Mouse (Mus musculus) cerebellum, adult 11 months (tissue): ENCODE data around the gene Olfr996.
"Not testable (repeated sequence)": the region's sequence is repeated elsewhere in the genome, so short reads cannot be mapped to it uniquely, and the experiment has no call there.

ENCODE experiments used
- DNase-seq: peaks from one replicate; pipeline ENCODE4 v3.0.0; 2022

The Olfr996 gene

DNA sequence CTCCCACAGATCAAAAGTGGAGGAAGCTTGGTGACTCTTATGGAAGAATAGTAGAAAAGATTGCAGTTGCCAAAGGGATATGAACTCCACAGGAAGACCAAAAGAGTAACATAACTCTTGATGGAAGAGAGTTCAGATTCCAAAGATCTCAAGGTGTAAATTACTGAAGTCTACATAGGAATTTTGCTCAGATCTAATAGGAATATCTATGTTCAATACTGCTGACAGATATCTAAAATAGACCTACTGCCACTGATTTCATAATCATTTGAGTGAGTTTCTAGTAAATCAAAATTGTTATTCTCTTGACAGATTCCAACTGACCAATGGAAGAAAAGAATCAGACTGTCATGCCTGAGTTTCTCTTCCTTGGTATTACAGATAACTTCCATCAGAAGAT lies at the start of gene Olfr996:
Gene Olfr996 (plus strand): TSS at position 301 of the 400 bp plus-strand sequence.
- DNase-seq: no peak

DNA sequence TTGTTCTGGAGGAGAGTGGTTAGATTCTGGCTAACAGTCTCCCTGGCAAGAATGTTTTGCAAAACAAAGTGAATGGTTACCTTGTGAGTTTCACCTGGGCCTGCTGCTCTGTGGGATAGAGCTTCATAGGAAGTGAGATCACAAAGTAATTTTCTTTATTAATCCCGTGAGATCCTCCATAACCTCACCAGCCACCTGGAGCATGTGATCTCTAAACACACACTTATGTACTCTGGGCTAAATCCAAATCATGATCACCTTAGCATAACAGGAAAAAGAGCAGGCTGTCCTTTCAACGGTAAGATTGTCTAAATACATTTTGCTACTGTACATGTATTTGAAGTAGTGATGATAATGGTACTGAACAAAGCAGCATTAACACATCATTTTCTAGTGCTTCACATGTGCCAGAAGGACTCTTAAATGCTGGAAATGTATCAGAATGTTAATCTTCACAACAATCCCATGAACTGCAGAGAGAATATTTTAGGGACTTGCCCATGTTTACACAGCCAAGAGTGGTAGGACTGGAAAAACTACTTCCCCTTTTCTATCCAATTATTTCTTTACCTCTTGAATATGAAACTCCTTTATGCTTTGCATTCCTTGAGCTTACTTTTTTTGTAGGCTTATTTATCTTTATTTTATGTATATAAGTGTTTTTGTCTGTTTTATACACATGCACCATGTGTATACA lies 46.8 kb upstream of the Olfr996 start:
- DNase-seq: no peak

DNA sequence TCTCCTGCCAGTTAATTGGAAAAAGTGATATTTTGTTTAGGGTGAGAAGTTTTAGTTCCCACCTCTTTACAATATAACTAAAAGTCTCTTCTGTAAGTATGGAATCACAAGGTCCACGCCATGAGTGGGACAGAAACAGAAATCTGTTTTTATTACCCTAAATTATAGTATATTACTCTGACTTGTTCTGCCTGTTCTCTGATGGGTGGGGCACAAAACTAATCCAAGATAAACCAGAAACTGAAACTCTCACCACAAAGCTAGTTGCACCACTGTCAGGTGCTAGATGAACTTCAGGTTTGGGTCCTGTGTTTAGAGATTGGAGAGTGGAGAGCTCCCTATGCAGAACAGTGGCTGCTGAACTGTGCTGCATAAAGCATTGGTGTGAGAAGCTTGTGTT lies 45.1 kb upstream of the Olfr996 start:
- DNase-seq: no peak

DNA sequence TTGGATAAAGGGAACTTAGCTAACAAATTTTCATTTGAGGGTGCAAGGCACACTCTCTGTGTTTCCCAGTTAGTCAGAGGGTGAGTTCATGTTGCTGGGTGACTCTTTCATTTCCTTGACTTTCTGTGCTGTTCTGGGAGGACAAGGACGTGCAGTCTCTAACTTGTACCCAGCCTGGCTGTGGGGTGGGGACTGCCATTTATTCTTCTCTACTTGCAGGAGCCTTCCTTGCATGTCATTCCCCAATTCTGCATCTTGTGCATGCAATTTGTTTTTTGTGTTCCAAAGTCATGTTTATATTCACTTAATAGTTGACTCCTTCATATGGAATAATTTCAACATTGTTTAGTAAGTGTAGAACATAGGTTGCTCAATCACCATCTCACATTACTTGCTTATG lies 24.2 kb upstream of the Olfr996 start:
- DNase-seq: no peak

DNA sequence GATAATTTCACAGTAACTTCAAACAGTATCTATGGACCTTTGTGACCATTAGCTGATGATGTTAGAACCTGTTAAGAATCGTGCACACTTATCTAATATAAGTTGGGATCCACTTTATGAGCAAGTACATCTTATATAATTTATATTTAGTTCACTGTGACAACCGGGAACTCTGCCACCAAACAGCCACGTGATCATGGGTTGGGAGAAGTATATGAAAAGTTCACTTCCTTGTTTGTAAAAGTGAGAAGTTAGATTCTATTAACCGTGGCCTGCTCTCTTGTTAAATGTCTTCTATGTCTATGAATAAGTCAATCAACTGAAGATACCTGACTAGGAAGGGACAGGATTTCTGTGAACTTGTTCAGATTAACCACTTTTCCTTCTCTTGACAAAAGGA lies 18.8 kb upstream of the Olfr996 start:
- no peak for DNase-seq

DNA sequence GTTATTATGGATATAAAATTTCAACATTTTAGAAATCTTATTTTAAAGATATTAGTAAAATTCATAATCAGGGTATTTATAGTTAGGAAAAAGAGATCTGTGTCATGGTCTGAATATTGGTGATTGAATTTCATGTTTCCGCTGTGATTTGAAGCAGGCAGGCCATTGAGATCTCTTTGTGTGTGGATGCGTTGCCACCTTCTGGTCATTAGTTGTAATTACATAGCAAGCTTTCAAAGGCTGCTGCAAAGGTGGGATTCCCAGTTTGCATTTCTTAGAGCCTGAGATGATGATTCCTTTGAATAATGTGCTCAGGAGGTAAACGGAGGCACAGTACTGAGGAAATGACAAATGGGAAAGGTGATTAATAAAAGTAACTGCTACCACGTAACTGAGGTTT lies 17.8 kb upstream of the Olfr996 start:
- peak; percentile 3 for DNase-seq

DNA sequence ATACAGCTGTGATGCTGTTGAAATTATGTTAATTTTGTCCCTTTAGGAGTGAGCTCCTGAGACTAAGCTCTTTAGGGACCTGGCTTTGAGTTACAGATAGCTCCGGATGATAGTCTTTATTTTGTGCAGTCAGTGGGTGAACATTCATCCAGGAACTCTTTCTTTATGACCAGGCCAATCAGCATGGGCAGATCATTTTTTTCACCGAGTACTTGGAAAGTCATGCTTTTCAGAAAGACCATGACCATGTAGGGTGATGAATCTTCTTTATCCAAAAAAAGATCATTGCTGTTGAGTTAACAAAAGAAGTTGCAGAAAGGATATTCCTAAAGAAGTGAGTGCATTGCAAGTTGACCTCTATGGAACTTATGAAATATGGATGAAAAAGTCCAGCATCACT lies 9.6 kb downstream of the Olfr996 start, which contains the start of gene Olfr998:
Gene Olfr998 (plus strand): TSS at position 301 of the 400 bp plus-strand sequence.
- not testable (repeated sequence) for DNase-seq

DNA sequence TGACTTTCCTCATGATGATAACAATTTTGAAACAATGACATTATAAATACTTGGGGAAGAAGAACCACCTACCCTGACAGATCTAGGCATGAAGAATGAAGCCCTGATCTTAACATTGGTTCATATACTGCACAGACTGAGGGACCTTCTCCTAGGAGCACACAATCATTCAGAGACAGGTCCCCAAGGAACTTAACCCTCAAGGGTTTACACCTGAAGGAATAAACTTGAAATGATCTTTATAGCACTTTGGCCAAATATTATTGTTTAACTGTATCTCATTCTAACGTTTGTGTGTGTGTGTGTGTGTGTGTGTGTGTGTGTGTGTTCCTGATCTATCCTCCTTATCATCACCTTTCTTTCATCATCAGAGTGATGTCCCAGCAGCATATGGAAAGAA lies 32.8 kb downstream of the Olfr996 start, which contains the start of gene Olfr1000:
Gene Olfr1000 (minus strand): TSS at position 101 of the 400 bp plus-strand sequence.
- no peak for DNase-seq
